Mouse (Mus musculus): ENCODE results near the gene Rbfox2. TPM values are rescaled to one million over a fixed set of nuclear protein-coding genes. Genes with fewer than 3 reads are reported as not detected.

The Rbfox2 gene
- polyA plus RNA-seq, 2 experiments = 7.2 to 9.9 TPM

GRCm38 (mm10) chr15:77182800-77183199 is 124.0 kb downstream of the Rbfox2 start:
- Histone ChIP-seq H3K9ac (replicated peaks) (no peak overlapping the region), H3K4me1 (replicated peaks; ENCODE audit: control insufficient read depth in 2 of 2, insufficient read depth in 2 of 2, low read length in 1 of 2) (no peaks in the 10 kb centered on the region), H3K9me3 (ENCODE audit: control insufficient read depth, low read length) (no peaks in the 10 kb centered on the region), H3K27me3 (ENCODE audit: control insufficient read depth, insufficient read depth, low read length) (no peaks in the 10 kb centered on the region), H3K4me2 (ENCODE audit: low read depth) (no peak overlapping the region), H3K27ac (no peak overlapping the region), H3K4me3 (ENCODE audit: insufficient read depth in 1 of 2, low read depth in 2 of 2, low read length in 2 of 2) (no peak overlapping the region), H3K36me3 (replicated peaks; ENCODE audit: control insufficient read depth, insufficient read depth, low read depth) (no peaks in the 10 kb centered on the region)
- DNase-seq (ENCODE audit: low read depth in 3 of 3, low spot score in 3 of 3) = no peak
- no peak for ATAC-seq (ENCODE audit: insufficient read depth)
- 65% methylated on average over 5 of the region's 5 CpGs for WGBS (ENCODE audit: insufficient replicate concordance)
- TF ChIP-seq CTCF (IDR thresholded peaks at IDR 0.05; ENCODE audit: low read depth) (no peak), EP300 (IDR thresholded peaks at IDR 0.05; ENCODE audit: low read depth) (no peak)

- no peak for TF ChIP-seq CTCF (IDR thresholded peaks at IDR 0.05; ENCODE audit: low read depth)
- TF ChIP-seq EP300 (IDR thresholded peaks at IDR 0.05; ENCODE audit: low read depth) = no peak
- no peaks in the 10 kb centered on the region for H3K36me3 ChIP-seq (replicated peaks; ENCODE audit: control insufficient read depth, insufficient read depth, low read depth)
- H3K4me3 ChIP-seq (ENCODE audit: insufficient read depth in 1 of 2, low read depth in 2 of 2, low read length in 2 of 2) = no peak overlapping the region
- H3K27me3 ChIP-seq (ENCODE audit: control insufficient read depth, insufficient read depth, low read length) = no peaks in the 10 kb centered on the region
- 58% methylated on average over 5 of the region's 5 CpGs for WGBS (ENCODE audit: insufficient replicate concordance)
- H3K4me2 ChIP-seq (ENCODE audit: low read depth) = no peak overlapping the region
- no peak for ATAC-seq (ENCODE audit: insufficient read depth)
- no peaks in the 10 kb centered on the region; a peak in 1 of 4 replicates for H3K4me1 ChIP-seq (replicated peaks; ENCODE audit: control insufficient read depth in 2 of 2, insufficient read depth in 2 of 2, low read length in 1 of 2)
- DNase-seq (ENCODE audit: low read depth in 3 of 3, low spot score in 3 of 3) = no peak
- no peak overlapping the region for H3K27ac ChIP-seq
- no peaks in the 10 kb centered on the region for H3K9me3 ChIP-seq (ENCODE audit: control insufficient read depth, low read length)
- H3K9ac ChIP-seq (replicated peaks) = no peak overlapping the region
These were observed 132.8 kb downstream of the Rbfox2 start for GRCm38 (mm10) chr15:77174018-77174417.

- no peak for DNase-seq (ENCODE audit: low read depth in 3 of 3, low spot score in 3 of 3)
- no peaks in the 10 kb centered on the region for H3K27me3 ChIP-seq (ENCODE audit: control insufficient read depth, insufficient read depth, low read length)
- no peak for ATAC-seq (ENCODE audit: insufficient read depth)
- H3K4me2 ChIP-seq (ENCODE audit: low read depth) = no peak overlapping the region
- no peak overlapping the region for H3K4me3 ChIP-seq (ENCODE audit: insufficient read depth in 1 of 2, low read depth in 2 of 2, low read length in 2 of 2)
- H3K27ac ChIP-seq = no peak overlapping the region
- TF ChIP-seq EP300 (IDR thresholded peaks at IDR 0.05; ENCODE audit: low read depth) (no peak), CTCF (IDR thresholded peaks at IDR 0.05; ENCODE audit: low read depth) (no peak)
- 61% methylated on average over 3 of the region's 3 CpGs for whole genome bisulfite sequencing (ENCODE audit: insufficient replicate concordance)
- H3K36me3 ChIP-seq (replicated peaks; ENCODE audit: control insufficient read depth, insufficient read depth, low read depth) = no peaks in the 10 kb centered on the region
- no peak overlapping the region for H3K9ac ChIP-seq (replicated peaks)
- no peaks in the 10 kb centered on the region; a peak in 1 of 4 replicates for H3K4me1 ChIP-seq (replicated peaks; ENCODE audit: control insufficient read depth in 2 of 2, insufficient read depth in 2 of 2, low read length in 1 of 2)
- H3K9me3 ChIP-seq (ENCODE audit: control insufficient read depth, low read length) = no peaks in the 10 kb centered on the region
These were observed 134.4 kb downstream of the Rbfox2 start for GRCm38 (mm10) chr15:77172414-77172813.

GRCm38 (mm10) chr15:77168781-77169180 is 138.0 kb downstream of the Rbfox2 start:
- DNase-seq (ENCODE audit: low read depth in 3 of 3, low spot score in 3 of 3) (no peak), ATAC-seq (ENCODE audit: insufficient read depth) (no peak)
- Histone ChIP-seq H3K4me2 (ENCODE audit: low read depth) (no peak overlapping the region), H3K9ac (replicated peaks) (no peak overlapping the region), H3K36me3 (replicated peaks; ENCODE audit: control insufficient read depth, insufficient read depth, low read depth) (no peaks in the 10 kb centered on the region), H3K4me3 (ENCODE audit: insufficient read depth in 1 of 2, low read depth in 2 of 2, low read length in 2 of 2) (no peak overlapping the region), H3K27ac (no peak overlapping the region), H3K9me3 (ENCODE audit: control insufficient read depth, low read length) (no peaks in the 10 kb centered on the region), H3K27me3 (ENCODE audit: control insufficient read depth, insufficient read depth, low read length) (no peaks in the 10 kb centered on the region), H3K4me1 (replicated peaks; ENCODE audit: control insufficient read depth in 2 of 2, insufficient read depth in 2 of 2, low read length in 1 of 2) (peaks cover 0 to 5% of the 10 kb centered on the region in 2 experiments; a peak in 1 of 4 replicates)
- TF ChIP-seq CTCF (IDR thresholded peaks at IDR 0.05; ENCODE audit: low read depth) = no peak
- TF ChIP-seq EP300 (IDR thresholded peaks at IDR 0.05; ENCODE audit: low read depth) = no peak
- 51% methylated on average over 2 of the region's 2 CpGs for WGBS (ENCODE audit: insufficient replicate concordance)

GRCm38 (mm10) chr15:77166225-77166732 is 140.5 kb downstream of the Rbfox2 start:
- Histone ChIP-seq H3K9me3 (ENCODE audit: control insufficient read depth, low read length) (no peaks in the 10 kb centered on the region), H3K27me3 (ENCODE audit: control insufficient read depth, insufficient read depth, low read length) (no peaks in the 10 kb centered on the region), H3K4me1 (replicated peaks; ENCODE audit: control insufficient read depth in 2 of 2, insufficient read depth in 2 of 2, low read length in 1 of 2) (peaks cover 0 to 7% of the 10 kb centered on the region in 2 experiments; a peak in 2 of 4 replicates), H3K4me2 (ENCODE audit: low read depth) (no peak overlapping the region), H3K36me3 (replicated peaks; ENCODE audit: control insufficient read depth, insufficient read depth, low read depth) (no peaks in the 10 kb centered on the region), H3K27ac (no peak overlapping the region), H3K4me3 (ENCODE audit: insufficient read depth in 1 of 2, low read depth in 2 of 2, low read length in 2 of 2) (no peak overlapping the region), H3K9ac (replicated peaks) (no peak overlapping the region)
- ATAC-seq (ENCODE audit: insufficient read depth) (no peak), DNase-seq (ENCODE audit: low read depth in 3 of 3, low spot score in 3 of 3) (no peak)
- 29% methylated on average over 1 of the region's 1 CpGs for WGBS (ENCODE audit: insufficient replicate concordance)
- TF ChIP-seq EP300 (IDR thresholded peaks at IDR 0.05; ENCODE audit: low read depth) (no peak), CTCF (IDR thresholded peaks at IDR 0.05; ENCODE audit: low read depth) (no peak)

All from liver, embryonic 14.5 days (tissue).